Mouse (Mus musculus) megakaryocyte, embryonic 14.5 days (primary cell): ENCODE results near the gene Fli1.

Experiments used
- FLI1 ChIP-seq: IDR thresholded peaks from 2 replicates; pipeline ENCODE4 v1.6.1; 2012; ENCODE audit warnings: low read length, inconsistent platforms, mixed read lengths
- GATA1 ChIP-seq: IDR thresholded peaks from 3 replicates; pipeline ENCODE4 v1.6.1; 2012; ENCODE audit warnings: mixed read lengths, low read length, inconsistent platforms, borderline replicate concordance

- TF ChIP-seq GATA1 = no peak
- TF ChIP-seq FLI1 = no peak
These were observed 24.1 kb downstream of the Fli1 start for GRCm38 (mm10) chr9:32518351-32519075.
